ENCODE assay signal across 24 mouse cellular contexts in genomic region chr7:139564161-139564560, GRCm38 (mm10). TPM values are rescaled to one million over a fixed set of nuclear protein-coding genes. Genes with fewer than 3 reads are reported as not detected.
"Had no signal": no experiment of that assay in that cellular context is flagged by ENCODE, and none has a peak within 500 bp of the region (broad histone marks: within the 10 kb centered on the region; RNA-seq: fewer than 3 reads in every experiment).

No protein-coding gene starts in this region.

- H3K36me3 ChIP-seq: limb, embryonic 10.5 days; liver, embryonic 12.5 days; liver, embryonic 15.5 days; neural tube, embryonic 12.5 days; neural tube, embryonic 15.5 days had no signal

- H3K4me2 ChIP-seq: limb, embryonic 13.5 days; liver, embryonic 12.5 days; liver, embryonic 15.5 days; lung, embryonic 15.5 days; neural tube, embryonic 12.5 days; neural tube, embryonic 15.5 days; stomach, embryonic 15.5 days had no signal

- DNase-seq: kidney, postnatal 25 days; layer of hippocampus, adult 9-11 months; liver; lung, adult 18-20 months; lung, postnatal 10 days; lung, postnatal 36 days; right cerebral cortex, adult 18-20 months; right cerebral cortex, postnatal 14 days; right cerebral cortex, postnatal 4 days; spleen, adult 18-20 months; thymus, postnatal 25 days had no signal

- H3K4me3 ChIP-seq: layer of hippocampus, adult 2 months; limb, embryonic 10.5 days; limb, embryonic 13.5 days; liver, embryonic 12.5 days; liver, embryonic 15.5 days; lung, embryonic 15.5 days; megakaryocyte, embryonic 14.5 days; midbrain, embryonic 10.5 days; neural tube, embryonic 12.5 days; neural tube, embryonic 15.5 days; stomach, embryonic 15.5 days had no signal

- H3K9ac ChIP-seq: limb, embryonic 13.5 days; liver, embryonic 12.5 days; liver, embryonic 15.5 days; lung, embryonic 15.5 days; neural tube, embryonic 12.5 days; neural tube, embryonic 15.5 days; stomach, embryonic 15.5 days had no signal

- H3K9me3 ChIP-seq: limb, embryonic 10.5 days; limb, embryonic 13.5 days; liver, embryonic 12.5 days; liver, embryonic 15.5 days; lung, embryonic 15.5 days; megakaryocyte, embryonic 14.5 days; midbrain, embryonic 10.5 days; neural tube, embryonic 12.5 days; neural tube, embryonic 15.5 days; stomach, embryonic 15.5 days had no signal

- H3K27me3 ChIP-seq: limb, embryonic 13.5 days; liver, embryonic 12.5 days; liver, embryonic 15.5 days; lung, embryonic 15.5 days; megakaryocyte, embryonic 14.5 days; stomach, embryonic 15.5 days had no signal

- ATAC-seq: liver, embryonic 12.5 days had no signal

- H3K4me1 ChIP-seq: limb, embryonic 10.5 days; limb, embryonic 13.5 days; liver, embryonic 12.5 days; liver, embryonic 15.5 days; lung, embryonic 15.5 days; neural tube, embryonic 15.5 days; stomach, embryonic 15.5 days had no signal

- H3K27ac ChIP-seq: kidney, postnatal 0 days; limb, embryonic 10.5 days; limb, embryonic 13.5 days; liver, embryonic 12.5 days; liver, embryonic 15.5 days; lung, embryonic 15.5 days; neural tube, embryonic 12.5 days; neural tube, embryonic 15.5 days; stomach, embryonic 15.5 days had no signal

RNA-seq across cellular contexts. Expression of gene Nkx6-2, which starts 18.4 kb away (rescaled TPM):
- polyA plus RNA-seq: large intestine, adult 2 months; limb, embryonic 10.5 days; liver, embryonic 15.5 days had no signal
